Mouse (Mus musculus): ENCODE results near the gene Erp29.

- TF ChIP-seq CTCF (IDR thresholded peaks at IDR 0.05; ENCODE audit: control insufficient read depth, insufficient read depth, insufficient read length): no peak
- no peak for TF ChIP-seq MAX (IDR thresholded peaks at IDR 0.05)
- no peak for TF ChIP-seq USF1 (IDR thresholded peaks at IDR 0.05; ENCODE audit: low read depth)
- no peak for TF ChIP-seq FOSL1 (IDR thresholded peaks at IDR 0.05; ENCODE audit: insufficient read depth, low read length, poor library complexity, severe bottlenecking)
- no peak for TF ChIP-seq MYOG (IDR thresholded peaks at IDR 0.05; ENCODE audit: control insufficient read depth, extremely low read depth, insufficient read length)
- no peak for TF ChIP-seq MYOD1 (IDR thresholded peaks at IDR 0.05; ENCODE audit: control insufficient read depth, insufficient read length, low read depth)
- no peak for TF ChIP-seq CEBPB (IDR thresholded peaks at IDR 0.05; ENCODE audit: low read depth)
Observed at GRCm38 (mm10) chr5:121389691-121390090, 62.6 kb downstream of the Erp29 start.
